Mouse (Mus musculus): Measurements from ENCODE around the gene Slc25a54.

Gene Slc25a54

DNA sequence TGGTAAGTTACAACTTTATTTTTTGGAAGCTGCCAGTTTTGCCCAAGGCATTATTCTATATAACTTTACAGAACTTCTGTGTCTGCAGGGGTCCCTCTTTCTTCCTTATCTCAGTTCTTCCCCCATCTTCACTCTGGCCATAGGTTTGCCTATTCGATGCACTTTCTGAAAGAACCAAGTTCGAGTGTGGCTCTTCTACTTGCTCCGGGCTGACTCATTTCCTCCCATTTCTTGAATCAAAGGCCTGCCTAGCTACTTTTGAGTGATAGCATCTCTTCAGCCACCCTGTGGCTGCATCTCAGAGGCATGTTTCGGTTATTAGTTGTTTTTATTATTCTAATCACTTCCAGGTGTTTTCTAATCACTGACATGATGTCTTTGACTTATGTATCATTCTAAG is 43.8 kb downstream of the Slc25a54 start:
- in situ Hi-C loops (cut with MboI, MseI), result no loop called here

- in situ Hi-C loops (cut with MboI, MseI), result no loop called here
Observed at GRCm38 (mm10) chr3:109125531-109125930, 45.3 kb downstream of the Slc25a54 start.

- in situ Hi-C loops (cut with MboI, MseI), result no loop called here
Observed at GRCm38 (mm10) chr3:109129768-109130167, 49.5 kb downstream of the Slc25a54 start.

- in situ Hi-C loops (cut with MboI, MseI), result no loop called here
Observed at GRCm38 (mm10) chr3:109132966-109133365, 52.7 kb downstream of the Slc25a54 start.

DNA sequence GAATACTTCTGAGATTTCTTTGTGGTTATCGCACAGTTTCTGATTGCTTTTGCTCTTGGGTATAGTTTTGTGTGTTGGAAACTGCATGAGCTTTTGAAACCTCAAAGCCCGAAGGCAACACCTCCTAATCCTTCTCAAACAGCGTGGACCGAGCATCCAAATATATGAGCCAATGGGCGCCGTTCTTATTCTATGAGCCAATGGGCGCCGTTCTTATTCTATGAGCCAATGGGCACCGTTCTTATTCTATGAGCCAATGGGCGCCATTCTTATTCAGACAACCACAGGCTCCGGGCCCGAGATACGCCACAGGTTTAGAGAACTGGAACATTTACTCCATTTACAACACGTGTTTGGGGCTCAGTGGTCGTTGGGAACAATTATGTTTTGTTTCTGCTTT is 53.8 kb downstream of the Slc25a54 start:
- in situ Hi-C loops (cut with MboI, MseI), result no loop called here

DNA sequence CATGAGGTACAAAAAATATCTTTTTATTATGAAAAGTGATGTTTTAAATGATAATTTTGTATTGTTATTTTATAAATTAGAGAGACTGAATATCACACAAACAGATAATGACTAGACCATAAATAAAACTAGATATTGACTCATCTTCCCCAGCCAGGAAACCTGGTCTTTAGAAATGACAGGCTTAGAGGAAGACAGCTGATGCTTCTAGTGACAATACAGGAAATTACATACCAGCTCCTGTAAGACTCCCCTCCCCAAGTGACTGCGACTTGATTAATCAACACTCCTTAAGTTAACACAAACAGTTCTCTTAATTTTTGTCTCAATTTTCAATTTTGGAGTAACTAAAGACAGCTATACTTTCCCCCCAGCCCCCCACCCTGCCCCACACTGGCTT is 55.1 kb downstream of the Slc25a54 start:
- in situ Hi-C loops (cut with MboI, MseI), result no loop called here

DNA sequence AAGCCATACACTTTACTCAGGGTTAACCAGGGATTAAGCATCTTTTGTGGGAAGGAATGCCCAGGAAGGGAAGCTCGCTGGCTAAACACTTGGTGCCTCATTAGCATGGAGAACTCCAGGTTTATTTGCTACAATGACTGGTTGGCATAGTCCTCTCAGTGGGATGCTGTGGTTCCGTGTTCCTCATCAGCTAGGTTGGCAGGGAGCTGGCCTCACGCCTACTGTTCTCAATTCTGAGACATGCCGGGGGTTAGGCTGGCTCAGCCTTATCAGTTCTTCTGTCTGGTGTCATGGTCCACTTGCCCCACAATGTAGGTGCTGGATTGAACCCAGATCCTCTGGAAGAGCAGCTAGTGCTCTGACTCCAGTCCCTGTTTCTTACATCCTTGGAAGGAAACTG is 72.3 kb downstream of the Slc25a54 start:
- in situ Hi-C loops (cut with MboI, MseI), result no loop called here

- in situ Hi-C loops (cut with MboI, MseI), result no loop called here
Observed at GRCm38 (mm10) chr3:109153410-109153809, 73.1 kb downstream of the Slc25a54 start.

DNA sequence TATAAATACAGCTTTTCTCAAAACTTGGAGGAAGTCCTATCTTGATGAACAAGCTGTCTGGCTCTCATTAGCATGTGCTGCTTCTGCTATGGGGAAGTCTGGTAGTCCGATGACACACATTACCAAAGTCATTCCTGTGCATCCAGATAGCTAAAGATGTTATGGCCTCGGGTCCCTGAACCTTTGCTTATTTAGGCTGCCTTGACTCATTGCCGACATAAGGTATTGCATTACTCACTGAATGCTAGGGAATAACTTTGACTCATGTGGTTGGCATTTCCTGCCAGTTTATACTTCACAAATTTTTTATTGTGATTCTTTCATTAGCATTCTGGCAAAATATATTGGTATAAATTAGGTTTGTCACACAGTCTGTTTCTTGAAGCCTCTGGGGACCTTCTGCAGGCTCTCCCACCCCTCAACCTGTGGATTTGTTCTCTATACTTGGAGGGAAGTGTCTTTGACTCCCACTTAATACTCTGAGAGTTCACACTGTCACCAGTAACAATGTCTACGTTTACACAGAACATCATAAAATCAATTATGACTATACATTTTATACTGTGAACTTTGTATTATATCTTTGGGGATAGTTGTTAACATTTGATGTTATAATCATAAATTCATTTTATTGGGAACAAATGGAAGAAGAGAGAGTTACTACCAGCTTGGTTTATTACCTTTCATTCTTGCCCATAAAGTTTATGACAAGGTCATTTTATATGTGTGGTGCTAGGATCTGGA is 75.8 kb downstream of the Slc25a54 start:
- in situ Hi-C loops (cut with MboI, MseI), result no loop called here

DNA sequence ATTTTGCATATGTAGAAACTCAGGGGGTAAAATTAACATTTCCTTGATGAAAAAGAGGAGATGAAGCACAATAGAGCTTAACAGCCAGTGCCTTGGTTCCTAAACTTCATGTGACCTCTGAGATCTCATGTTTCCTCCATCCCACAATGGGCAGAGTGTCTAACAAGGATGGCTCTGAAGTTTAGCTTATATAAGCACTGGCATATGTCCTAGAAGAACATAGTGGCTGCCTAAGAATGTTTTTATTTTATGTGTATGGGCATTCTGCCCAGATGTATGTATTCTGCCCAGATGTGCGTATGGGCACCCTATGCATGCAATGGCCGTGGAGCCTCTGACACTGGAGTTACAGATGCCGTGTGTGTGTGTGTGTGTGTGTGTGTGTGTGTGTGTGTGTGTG is 77.2 kb downstream of the Slc25a54 start:
- in situ Hi-C loops (cut with MboI, MseI), result no loop called here

GRCm38 (mm10) chr3:109164088-109164487 is 83.8 kb downstream of the Slc25a54 start:
- in situ Hi-C loops (cut with MboI, MseI), result no loop called here

DNA sequence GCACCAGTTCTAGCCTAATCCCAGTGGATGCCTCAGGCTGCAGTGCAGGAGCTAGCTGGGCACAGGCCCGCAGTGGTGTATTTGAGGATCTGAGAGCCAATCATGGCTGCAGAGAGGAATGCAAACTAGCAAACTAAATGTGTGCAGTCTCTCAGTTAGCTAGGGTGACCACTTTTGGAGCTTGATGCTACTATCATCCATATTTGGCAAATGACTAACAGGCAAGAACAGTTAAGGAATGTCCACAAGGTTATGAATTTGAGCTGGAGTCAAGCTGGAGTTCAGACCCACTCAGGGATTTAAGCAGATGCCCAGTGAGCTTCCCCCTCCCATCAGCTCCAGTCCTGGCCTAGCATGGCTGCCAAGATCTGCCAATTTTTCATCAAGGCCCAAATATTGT is 84.4 kb downstream of the Slc25a54 start:
- in situ Hi-C loops (cut with MboI, MseI), result no loop called here

GRCm38 (mm10) chr3:109165214-109165829 is 85.1 kb downstream of the Slc25a54 start:
- in situ Hi-C loops (cut with MboI, MseI), result no loop called here

Measured in T-helper 17 cell (primary cell).